Comparison of ENCODE assay signal across 30 mouse cellular contexts in the genomic region with DNA sequence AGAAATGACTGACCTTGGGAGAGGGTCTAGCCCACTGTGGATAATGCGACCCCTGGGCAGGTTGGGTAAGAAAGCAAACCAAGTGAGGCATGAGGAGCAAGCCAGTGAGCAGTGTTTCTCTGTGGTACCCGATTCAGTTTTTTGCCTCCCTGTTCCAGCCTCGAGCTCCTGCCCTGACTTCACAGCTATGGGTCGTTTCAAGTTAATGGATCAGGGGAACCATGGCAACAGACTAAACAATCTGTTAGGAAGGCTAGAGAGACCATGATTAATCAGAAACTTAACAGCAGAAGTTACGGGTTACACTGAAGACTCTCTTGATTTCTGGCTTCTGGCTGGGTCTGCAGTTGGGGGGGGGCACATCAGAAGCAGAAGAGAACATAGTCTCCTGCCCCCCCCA. TPM values are rescaled to one million over a fixed set of nuclear protein-coding genes. Genes with fewer than 3 reads are reported as not detected.
DNase-seq lines count a peak whose midpoint lies in the region; ATAC-seq and TF ChIP-seq lines count a peak whose summit lies in the region.
"Had no signal": no experiment of that assay in that cellular context is flagged by ENCODE, and none has a peak within 500 bp of the region (broad histone marks: within the 10 kb centered on the region; RNA-seq: fewer than 3 reads in every experiment).

No protein-coding gene starts in this region.

- no peak for TF ChIP-seq CTCF in stomach, postnatal 0 days (IDR thresholded peaks at IDR 0.05; ENCODE audit: low read depth)

- H3K9me3 ChIP-seq in embryonic facial prominence, embryonic 11.5 days (replicated peaks; ENCODE audit: control insufficient read depth, low read length) = no peaks in the 10 kb centered on the region
- peaks cover 10% of the 10 kb centered on the region; the same call in 1 of the 2 replicates for H3K9me3 ChIP-seq in embryonic facial prominence, embryonic 10.5 days
- peaks cover 6% of the 10 kb centered on the region; the same call in 1 of the 2 replicates for H3K9me3 ChIP-seq in kidney, embryonic 15.5 days (replicated peaks)
- H3K9me3 ChIP-seq in stomach, embryonic 14.5 days (ENCODE audit: control insufficient read depth, low read depth, low read length) = peaks cover 3% of the 10 kb centered on the region; the same call in 1 of the 2 replicates
- H3K9me3 ChIP-seq in stomach, postnatal 0 days (ENCODE audit: control insufficient read depth, low read length) = 0 out of 2 replicates have a peak, but pooled peaks cover 3% of the 10 kb centered on the region
- peaks cover 5% of the 10 kb centered on the region; the same call in 1 of the 2 replicates for H3K9me3 ChIP-seq in stomach, embryonic 16.5 days (replicated peaks; ENCODE audit: control insufficient read depth, low read length)
- H3K9me3 ChIP-seq: limb, embryonic 15.5 days had no signal

- no peaks in the 10 kb centered on the region; the same call in 1 of the 2 replicates for H3K4me1 ChIP-seq in embryonic facial prominence, embryonic 11.5 days (ENCODE audit: control insufficient read depth, insufficient read depth, low read length)
- H3K4me1 ChIP-seq in embryonic facial prominence, embryonic 10.5 days = peaks cover 27% of the 10 kb centered on the region
- H3K4me1 ChIP-seq in kidney, embryonic 15.5 days = peaks cover 38% of the 10 kb centered on the region
- peaks cover 19% of the 10 kb centered on the region; the same call in 1 of the 2 replicates for H3K4me1 ChIP-seq in stomach, embryonic 14.5 days (ENCODE audit: control insufficient read depth, insufficient read depth, low read length)
- H3K4me1 ChIP-seq in stomach, postnatal 0 days (replicated peaks; ENCODE audit: control insufficient read depth, insufficient read depth) = peaks cover 1% of the 10 kb centered on the region; the same call in 1 of the 2 replicates
- H3K4me1 ChIP-seq in stomach, embryonic 16.5 days (ENCODE audit: control insufficient read depth, insufficient read depth, low read length) = no peaks in the 10 kb centered on the region
- H3K4me1 ChIP-seq: liver, embryonic 13.5 days had no signal

- H3K36me3 ChIP-seq in embryonic facial prominence, embryonic 11.5 days (replicated peaks; ENCODE audit: control insufficient read depth, insufficient read depth, low read depth, low read length) = no peaks in the 10 kb centered on the region; the same call in 1 of the 2 replicates
- H3K36me3 ChIP-seq in embryonic facial prominence, embryonic 10.5 days (replicated peaks) = peaks cover 22% of the 10 kb centered on the region
- H3K36me3 ChIP-seq in kidney, embryonic 15.5 days = peaks cover 6% of the 10 kb centered on the region
- H3K36me3 ChIP-seq in stomach, embryonic 14.5 days (ENCODE audit: control insufficient read depth, insufficient read depth, low read length) = no peaks in the 10 kb centered on the region
- H3K36me3 ChIP-seq in stomach, postnatal 0 days (ENCODE audit: control insufficient read depth, insufficient read depth, low read length) = no peaks in the 10 kb centered on the region
- H3K36me3 ChIP-seq in stomach, embryonic 16.5 days (ENCODE audit: control insufficient read depth, insufficient read depth, low read length) = no peaks in the 10 kb centered on the region
- H3K36me3 ChIP-seq: liver, embryonic 13.5 days had no signal

- no peak overlapping the region for H3K4me2 ChIP-seq in embryonic facial prominence, embryonic 11.5 days (ENCODE audit: low read depth, low read length)
- H3K4me2 ChIP-seq in kidney, embryonic 15.5 days = no peak overlapping the region
- 0 out of 2 replicates have a peak overlapping the region, but pooled peaks have one; percentile 2 for H3K4me2 ChIP-seq in stomach, embryonic 14.5 days (replicated peaks; ENCODE audit: low read depth, low read length)
- no peak overlapping the region for H3K4me2 ChIP-seq in stomach, postnatal 0 days (replicated peaks; ENCODE audit: low read depth)
- H3K4me2 ChIP-seq in stomach, embryonic 16.5 days (ENCODE audit: low read depth, low read length) = no peak overlapping the region
- H3K4me2 ChIP-seq: embryonic facial prominence, embryonic 13.5 days; heart, embryonic 12.5 days; limb, embryonic 15.5 days; liver, embryonic 13.5 days; midbrain, embryonic 11.5 days had no signal

- H3K9ac ChIP-seq in embryonic facial prominence, embryonic 11.5 days (replicated peaks; ENCODE audit: low read length) = no peak overlapping the region
- H3K9ac ChIP-seq in kidney, embryonic 15.5 days = no peak overlapping the region
- H3K9ac ChIP-seq in stomach, embryonic 14.5 days (replicated peaks; ENCODE audit: low read depth, low read length) = no peak overlapping the region
- no peak overlapping the region for H3K9ac ChIP-seq in stomach, postnatal 0 days (ENCODE audit: low read length)
- H3K9ac ChIP-seq in stomach, embryonic 16.5 days (ENCODE audit: low read length) = no peak overlapping the region
- H3K9ac ChIP-seq: embryonic facial prominence, embryonic 13.5 days; heart, embryonic 12.5 days; limb, embryonic 15.5 days; liver, embryonic 13.5 days had no signal

- no peak overlapping the region for H3K27ac ChIP-seq in embryonic facial prominence, embryonic 11.5 days (replicated peaks; ENCODE audit: low read depth, low read length)
- H3K27ac ChIP-seq in embryonic facial prominence, embryonic 10.5 days (replicated peaks) = no peak overlapping the region
- H3K27ac ChIP-seq in kidney, embryonic 15.5 days = no peak overlapping the region
- H3K27ac ChIP-seq in stomach, embryonic 14.5 days (ENCODE audit: low read length) = no peak overlapping the region
- H3K27ac ChIP-seq in stomach, postnatal 0 days (replicated peaks) = no peak overlapping the region
- no peak overlapping the region for H3K27ac ChIP-seq in stomach, embryonic 16.5 days (ENCODE audit: low read length)
- H3K27ac ChIP-seq: embryonic facial prominence, embryonic 13.5 days; forebrain, embryonic 10.5 days; heart, adult 2 months; kidney, postnatal 0 days; limb, embryonic 15.5 days; liver, embryonic 13.5 days had no signal

- 38% methylated on average over 5 of the region's 5 CpGs for WGBS in embryonic facial prominence, embryonic 11.5 days
- 45% methylated on average over 5 of the region's 5 CpGs for WGBS in embryonic facial prominence, embryonic 10.5 days
- WGBS in kidney, embryonic 15.5 days = 25% methylated on average over 5 of the region's 5 CpGs
- 22% methylated on average over 5 of the region's 5 CpGs for WGBS in stomach, embryonic 14.5 days
- WGBS in stomach, postnatal 0 days = 25% methylated on average over 5 of the region's 5 CpGs
- WGBS in stomach, embryonic 16.5 days = 15% methylated on average over 5 of the region's 5 CpGs

- ATAC-seq in embryonic facial prominence, embryonic 11.5 days (replicated peaks; ENCODE audit: insufficient number of reproducible peaks, low FRiP score, low TSS enrichment, low read depth) = no peak
- ATAC-seq in kidney, embryonic 15.5 days (replicated peaks; ENCODE audit: low FRiP score) = no peak
- peak; percentile 46; the same call in 1 of the 2 replicates for ATAC-seq in stomach, embryonic 14.5 days (ENCODE audit: insufficient number of reproducible peaks, insufficient read depth, low FRiP score, low read depth)
- ATAC-seq in stomach, postnatal 0 days (ENCODE audit: low FRiP score, low TSS enrichment) = no peak
- ATAC-seq in stomach, embryonic 16.5 days (ENCODE audit: insufficient read depth, low FRiP score) = 0 out of 2 replicates have a peak, but pooled peaks have one; percentile 20
- ATAC-seq: forebrain, embryonic 16.5 days; hindbrain, embryonic 16.5 days; intestine, postnatal 0 days had no signal

- no peaks in the 10 kb centered on the region for H3K27me3 ChIP-seq in embryonic facial prominence, embryonic 11.5 days (ENCODE audit: control insufficient read depth, insufficient read depth, low read length)
- no peaks in the 10 kb centered on the region for H3K27me3 ChIP-seq in embryonic facial prominence, embryonic 10.5 days (replicated peaks; ENCODE audit: low read depth, poor library complexity, severe bottlenecking)
- no peaks in the 10 kb centered on the region for H3K27me3 ChIP-seq in kidney, embryonic 15.5 days
- no peaks in the 10 kb centered on the region for H3K27me3 ChIP-seq in stomach, embryonic 14.5 days (ENCODE audit: control insufficient read depth, insufficient read depth, low read length)
- no peaks in the 10 kb centered on the region for H3K27me3 ChIP-seq in stomach, postnatal 0 days (ENCODE audit: control insufficient read depth, insufficient read depth, low read length)
- H3K27me3 ChIP-seq in stomach, embryonic 16.5 days (ENCODE audit: control insufficient read depth, insufficient read depth, low read length) = no peaks in the 10 kb centered on the region
- H3K27me3 ChIP-seq: CH12.LX; embryonic facial prominence, embryonic 13.5 days; heart, embryonic 12.5 days; limb, embryonic 15.5 days; liver, embryonic 13.5 days had no signal

- peak; percentile 30 for DNase-seq in embryonic facial prominence, embryonic 11.5 days (ENCODE audit: low spot score)
- no peak for DNase-seq in embryonic facial prominence, embryonic 10.5 days (ENCODE audit: low spot score)
- DNase-seq in kidney, adult 9 months = peak; percentile 32
- no peak for DNase-seq in stomach, postnatal 0 days (ENCODE audit: low spot score)
- DNase-seq in right cerebral cortex, adult 2 months (ENCODE audit: low spot score in 2 of 2) = no peak
- DNase-seq: adrenal gland, postnatal 14 days; cerebellum, adult 11-12 months; cerebellum, adult 9-11 months; heart, adult 2 months; heart, postnatal 4 days; kidney, postnatal 4 days; layer of hippocampus, postnatal 36 days; left cerebral cortex, postnatal 4 days; liver, embryonic 13.5 days; lung, adult 18-20 months; lung, postnatal 10 days; thymus, postnatal 14 days had no signal

- TF ChIP-seq EP300 in stomach, postnatal 0 days (optimal IDR thresholded peaks at IDR 0.05) = no peak

- H3K4me3 ChIP-seq in embryonic facial prominence, embryonic 11.5 days (ENCODE audit: low read depth, low read length) = no peak overlapping the region
- H3K4me3 ChIP-seq in embryonic facial prominence, embryonic 10.5 days = no peak overlapping the region
- no peak overlapping the region for H3K4me3 ChIP-seq in kidney, embryonic 15.5 days (replicated peaks)
- no peak overlapping the region for H3K4me3 ChIP-seq in stomach, embryonic 14.5 days (ENCODE audit: low read depth, low read length)
- H3K4me3 ChIP-seq in stomach, postnatal 0 days (ENCODE audit: low read depth, low read length) = no peak overlapping the region
- H3K4me3 ChIP-seq in stomach, embryonic 16.5 days (replicated peaks; ENCODE audit: low read length) = no peak overlapping the region
- H3K4me3 ChIP-seq: embryonic facial prominence, embryonic 13.5 days; forebrain, embryonic 10.5 days; heart, adult 2 months; heart, embryonic 12.5 days; limb, embryonic 15.5 days; liver, embryonic 13.5 days had no signal

RNA-seq across cellular contexts. Expression of a gene that starts 36.2 kb away (rescaled TPM):
- polyA plus RNA-seq in embryonic facial prominence, embryonic 11.5 days (2014; fragmentation: Nextera tagmentation; extraction: Ambion mirVana) = 11.5 and 11.6 TPM in 2 replicates
- 6.8 and 7.3 TPM in 2 replicates for polyA plus RNA-seq in embryonic facial prominence, embryonic 10.5 days (2016; fragmentation: Nextera tagmentation; extraction: Ambion mirVana)
- 6.7 and 8.0 TPM in 2 replicates for polyA plus RNA-seq in kidney, embryonic 15.5 days (2015; fragmentation: Nextera tagmentation; extraction: Ambion mirVana)
- 8.4 and 8.7 TPM in 2 replicates for polyA plus RNA-seq in stomach, embryonic 14.5 days (2014; fragmentation: Nextera tagmentation; extraction: Ambion mirVana)
- polyA plus RNA-seq in stomach, postnatal 0 days (2015; fragmentation: Nextera tagmentation; extraction: Ambion mirVana) = 4.6 and 4.8 TPM in 2 replicates
- 6.3 and 6.5 TPM in 2 replicates for polyA plus RNA-seq in stomach, embryonic 16.5 days (2015; fragmentation: Nextera tagmentation; extraction: Ambion mirVana)

Comparison
In these comparisons a context has a peak if more than half of its experiments do, and no peak if none do; other contexts are left out.
1. ATAC-seq: peak in stomach, embryonic 14.5 days (single experiment) and stomach, embryonic 16.5 days (single experiment); none in embryonic facial prominence, embryonic 11.5 days (single experiment), kidney, embryonic 15.5 days (single experiment) and stomach, postnatal 0 days (single experiment).
2. DNase-seq: peak in embryonic facial prominence, embryonic 11.5 days (single experiment) and kidney, adult 9 months (single experiment); none in embryonic facial prominence, embryonic 10.5 days (single experiment), stomach, postnatal 0 days (single experiment) and right cerebral cortex, adult 2 months (0 of 2).